Mouse (Mus musculus): ENCODE measurements around the gene Jakmip3. TPM values are rescaled to one million over a fixed set of nuclear protein-coding genes. Genes with fewer than 3 reads are reported as not detected.

Gene Jakmip3
- polyA plus RNA-seq, 1 experiment from 2014 or later = 0.59 TPM

DNA sequence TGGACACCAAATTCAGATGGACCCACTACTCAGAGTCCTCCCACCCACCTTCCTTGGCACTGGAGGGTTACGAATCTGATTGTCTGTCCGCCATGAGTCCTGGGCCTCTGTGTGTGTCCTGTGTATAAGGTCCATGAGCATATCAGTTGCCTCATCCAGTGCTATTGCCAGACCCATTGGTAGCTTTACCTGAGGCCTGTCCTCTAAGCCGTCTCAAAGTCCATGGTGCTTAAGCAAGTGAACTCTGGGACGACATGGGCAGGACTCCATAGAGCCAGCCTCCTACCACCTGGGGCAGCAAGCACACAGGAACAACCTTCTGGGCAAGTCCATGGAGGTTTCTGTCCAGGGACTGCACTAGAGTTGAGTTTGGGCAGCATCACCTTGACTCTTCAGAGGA, 90.7 kb downstream of the Jakmip3 start:
- DNase-seq (ENCODE audit: low spot score, missing footprints) (no peak), ATAC-seq (ENCODE audit: low FRiP score) (no peak)
- no peak overlapping the region for H3K27ac ChIP-seq (ENCODE audit: low read depth, low read length)
- no peak overlapping the region for H3K9ac ChIP-seq (ENCODE audit: low read length)
- 88% methylated on average over 4 of the region's 4 CpGs for WGBS
- no peak overlapping the region for H3K4me3 ChIP-seq (ENCODE audit: low read depth, low read length)
- no peak overlapping the region for H3K4me2 ChIP-seq
- no peaks in the 10 kb centered on the region for H3K27me3 ChIP-seq (ENCODE audit: control insufficient read depth, insufficient read depth, low read length)
- no peaks in the 10 kb centered on the region for H3K4me1 ChIP-seq (ENCODE audit: control insufficient read depth, insufficient read depth, low read length)
- no peaks in the 10 kb centered on the region for H3K36me3 ChIP-seq (ENCODE audit: control insufficient read depth, insufficient read depth, low read length)
- H3K9me3 ChIP-seq (ENCODE audit: control insufficient read depth, low read length) = no peaks in the 10 kb centered on the region

DNA sequence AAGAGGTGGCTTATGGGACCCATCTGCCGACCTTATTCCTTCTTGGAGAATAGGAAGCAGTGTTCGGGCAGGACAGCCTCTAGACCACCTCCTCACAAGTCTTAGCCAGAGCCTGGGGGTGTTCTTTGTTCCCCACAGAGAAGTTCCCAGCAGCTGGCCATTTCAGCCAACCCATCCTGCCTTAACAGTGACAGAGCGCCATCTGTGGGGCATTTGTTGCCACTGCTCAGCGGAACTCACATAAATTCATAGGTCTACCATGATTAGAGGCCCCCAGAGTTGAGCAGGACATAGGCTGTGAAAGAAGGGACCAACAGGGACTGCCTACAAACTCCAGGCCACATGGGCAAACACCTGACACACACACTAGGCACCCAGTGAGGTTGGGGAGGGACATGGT, 122.9 kb downstream of the Jakmip3 start:
- Histone ChIP-seq H3K9ac (ENCODE audit: low read length) (no peak overlapping the region), H3K27me3 (ENCODE audit: control insufficient read depth, insufficient read depth, low read length) (no peaks in the 10 kb centered on the region), H3K4me1 (ENCODE audit: control insufficient read depth, insufficient read depth, low read length) (no peaks in the 10 kb centered on the region), H3K4me3 (ENCODE audit: low read depth, low read length) (no peak overlapping the region), H3K36me3 (ENCODE audit: control insufficient read depth, insufficient read depth, low read length) (no peaks in the 10 kb centered on the region), H3K27ac (ENCODE audit: low read depth, low read length) (no peak overlapping the region), H3K9me3 (ENCODE audit: control insufficient read depth, low read length) (no peaks in the 10 kb centered on the region), H3K4me2 (no peak overlapping the region)
- 52% methylated on average over 4 of the region's 4 CpGs for WGBS
- ATAC-seq (ENCODE audit: low FRiP score) (no peak), DNase-seq (ENCODE audit: low spot score, missing footprints) (no peak)

DNA sequence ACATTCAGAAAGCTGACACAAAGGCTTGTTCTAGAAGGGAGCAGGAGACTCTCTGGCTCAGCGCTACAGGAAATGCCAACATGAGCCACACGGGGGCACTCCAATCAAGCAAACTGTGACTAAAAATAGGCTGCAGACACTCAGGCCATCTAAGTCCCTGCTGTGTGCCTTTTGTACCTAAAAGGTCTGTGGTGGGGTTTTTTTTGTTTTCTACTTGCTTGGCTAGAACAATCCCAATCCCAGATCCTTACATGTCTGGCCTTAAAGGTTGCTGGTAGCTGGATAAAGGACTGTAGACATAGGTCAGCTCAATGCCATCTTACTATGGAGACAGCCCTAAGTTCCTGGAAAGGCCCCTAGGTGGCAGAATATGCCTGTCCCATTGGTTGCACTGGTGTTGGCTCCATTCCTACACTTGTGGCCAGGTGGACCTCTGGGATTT, 127.7 kb downstream of the Jakmip3 start:
- H3K9ac ChIP-seq (ENCODE audit: low read length) = no peak overlapping the region
- ATAC-seq (ENCODE audit: low FRiP score) (peak; percentile 88), DNase-seq (ENCODE audit: low spot score, missing footprints) (peak; percentile 99)
- no peaks in the 10 kb centered on the region for H3K36me3 ChIP-seq (ENCODE audit: control insufficient read depth, insufficient read depth, low read length)
- H3K9me3 ChIP-seq (ENCODE audit: control insufficient read depth, low read length) = no peaks in the 10 kb centered on the region
- WGBS = 0% methylated on average over 2 of the region's 2 CpGs
- no peaks in the 10 kb centered on the region for H3K27me3 ChIP-seq (ENCODE audit: control insufficient read depth, insufficient read depth, low read length)
- no peaks in the 10 kb centered on the region for H3K4me1 ChIP-seq (ENCODE audit: control insufficient read depth, insufficient read depth, low read length)
- H3K4me3 ChIP-seq (ENCODE audit: low read depth, low read length) = no peak overlapping the region
- H3K27ac ChIP-seq (ENCODE audit: low read depth, low read length) = no peak overlapping the region
- H3K4me2 ChIP-seq = no peak overlapping the region

DNA sequence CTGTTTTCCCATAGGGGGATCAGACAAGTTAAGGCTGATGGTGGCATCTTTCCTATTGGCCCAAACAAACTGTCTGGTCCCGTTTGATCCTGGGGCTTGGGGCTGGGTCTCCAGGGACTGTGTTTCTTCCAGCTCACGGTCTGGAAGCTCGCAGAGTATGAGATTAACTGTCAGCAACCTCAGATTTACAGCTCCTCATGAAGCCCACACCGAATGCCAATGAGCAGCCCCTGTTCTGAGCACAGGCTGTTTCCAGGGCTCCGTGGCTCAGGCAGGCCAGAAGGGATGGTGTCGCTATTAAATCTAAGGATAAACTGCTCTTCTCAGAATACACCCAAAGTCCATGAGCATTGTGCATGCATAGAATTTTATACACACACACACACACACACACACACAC, 133.7 kb downstream of the Jakmip3 start:
- Histone ChIP-seq H3K4me1 (ENCODE audit: control insufficient read depth, insufficient read depth, low read length) (peaks cover 21% of the 10 kb centered on the region), H3K27me3 (ENCODE audit: control insufficient read depth, insufficient read depth, low read length) (no peaks in the 10 kb centered on the region), H3K9ac (ENCODE audit: low read length) (no peak overlapping the region; the same call in 1 of the 2 replicates), H3K4me3 (ENCODE audit: low read depth, low read length) (no peak overlapping the region), H3K36me3 (ENCODE audit: control insufficient read depth, insufficient read depth, low read length) (no peaks in the 10 kb centered on the region), H3K27ac (ENCODE audit: low read depth, low read length) (peak overlapping the region; percentile 15), H3K4me2 (no peak overlapping the region), H3K9me3 (ENCODE audit: control insufficient read depth, low read length) (no peaks in the 10 kb centered on the region)
- ATAC-seq (ENCODE audit: low FRiP score) = peak; percentile 45; the same call in 1 of the 2 replicates
- WGBS = 48% methylated on average over 6 of the region's 6 CpGs
- DNase-seq (ENCODE audit: low spot score, missing footprints) = no peak

DNA sequence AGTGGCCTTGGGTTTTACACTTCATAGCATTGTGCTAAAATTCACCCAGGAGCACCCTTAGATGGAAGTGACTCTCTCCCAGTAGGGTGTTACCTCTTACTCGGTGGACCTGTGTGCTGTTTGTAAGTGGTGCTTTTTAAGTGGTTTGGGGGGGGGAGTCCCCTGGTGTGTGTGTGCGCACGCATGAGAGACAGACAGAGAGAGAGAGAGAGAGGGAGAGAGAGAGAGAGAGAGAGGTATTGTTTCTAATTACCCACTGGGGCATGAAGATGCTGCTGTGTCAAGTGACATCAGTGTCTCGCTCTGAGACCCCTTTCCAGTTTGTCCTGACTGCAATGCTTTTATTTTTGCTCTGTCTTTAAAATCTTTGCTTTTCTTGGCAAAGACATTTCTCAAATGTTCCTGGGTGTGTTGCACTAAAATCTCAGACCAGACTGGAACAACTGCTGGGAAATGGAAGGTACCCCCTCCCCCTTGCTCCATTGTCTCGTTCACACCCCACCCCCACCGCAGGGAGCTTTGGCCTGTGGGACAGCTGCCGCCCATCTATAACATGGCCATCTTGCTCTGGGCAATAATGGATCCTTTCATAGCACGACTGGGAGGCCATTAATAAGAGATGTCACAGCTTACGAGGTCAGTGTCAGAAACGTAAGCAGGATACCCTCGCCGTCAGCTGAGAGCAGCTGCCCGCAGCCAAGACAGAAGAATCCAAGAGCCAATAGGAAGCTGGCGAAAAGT, 134.7 kb downstream of the Jakmip3 start:
- 35% methylated on average over 14 of the region's 14 CpGs for WGBS
- 0 out of 2 replicates have a peak overlapping the region, but pooled peaks have one; percentile 9 for H3K9ac ChIP-seq (ENCODE audit: low read length)

DNA sequence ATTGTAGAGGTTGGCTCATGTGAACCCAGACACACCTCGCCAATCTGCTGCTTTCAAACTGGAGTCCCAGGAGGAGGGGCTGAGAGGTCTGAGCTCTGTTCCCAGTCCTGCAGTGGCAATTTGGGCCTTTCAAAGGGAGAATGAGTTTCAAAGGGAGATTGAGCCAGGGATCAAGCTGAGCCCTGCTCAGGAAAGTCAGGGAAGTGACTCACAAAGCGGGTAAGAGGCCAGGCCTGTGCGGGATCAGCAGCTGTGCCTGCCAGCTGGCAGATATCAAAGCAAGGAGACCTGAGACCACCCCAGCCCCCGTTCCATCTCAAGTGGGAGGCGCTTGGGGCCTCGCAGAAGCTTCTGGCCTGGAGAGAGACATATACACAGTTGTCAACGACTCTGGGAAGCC, 136.8 kb downstream of the Jakmip3 start:
- Histone ChIP-seq H3K9me3 (ENCODE audit: control insufficient read depth, low read length) (no peaks in the 10 kb centered on the region), H3K4me1 (ENCODE audit: control insufficient read depth, insufficient read depth, low read length) (peaks cover 21% of the 10 kb centered on the region), H3K27me3 (ENCODE audit: control insufficient read depth, insufficient read depth, low read length) (no peaks in the 10 kb centered on the region), H3K9ac (ENCODE audit: low read length) (no peak overlapping the region), H3K4me3 (ENCODE audit: low read depth, low read length) (no peak overlapping the region), H3K4me2 (no peak overlapping the region), H3K36me3 (ENCODE audit: control insufficient read depth, insufficient read depth, low read length) (no peaks in the 10 kb centered on the region), H3K27ac (ENCODE audit: low read depth, low read length) (peak overlapping the region; percentile 45)
- DNase-seq (ENCODE audit: low spot score, missing footprints) = no peak
- WGBS = 18% methylated on average over 7 of the region's 7 CpGs
- ATAC-seq (ENCODE audit: low FRiP score) = no peak

More for the DNA sequence above, 134.7 kb downstream of the Jakmip3 start:
- peak; percentile 76 for ATAC-seq (ENCODE audit: low FRiP score)
- peak overlapping the region; percentile 44 for H3K27ac ChIP-seq (ENCODE audit: low read depth, low read length)
- DNase-seq (ENCODE audit: low spot score, missing footprints) = no peak
- no peak overlapping the region for H3K4me3 ChIP-seq (ENCODE audit: low read depth, low read length)
- H3K9me3 ChIP-seq (ENCODE audit: control insufficient read depth, low read length) = no peaks in the 10 kb centered on the region
- no peaks in the 10 kb centered on the region for H3K27me3 ChIP-seq (ENCODE audit: control insufficient read depth, insufficient read depth, low read length)
- no peaks in the 10 kb centered on the region for H3K36me3 ChIP-seq (ENCODE audit: control insufficient read depth, insufficient read depth, low read length)
- peaks cover 21% of the 10 kb centered on the region for H3K4me1 ChIP-seq (ENCODE audit: control insufficient read depth, insufficient read depth, low read length)
- H3K4me2 ChIP-seq = no peak overlapping the region

DNA sequence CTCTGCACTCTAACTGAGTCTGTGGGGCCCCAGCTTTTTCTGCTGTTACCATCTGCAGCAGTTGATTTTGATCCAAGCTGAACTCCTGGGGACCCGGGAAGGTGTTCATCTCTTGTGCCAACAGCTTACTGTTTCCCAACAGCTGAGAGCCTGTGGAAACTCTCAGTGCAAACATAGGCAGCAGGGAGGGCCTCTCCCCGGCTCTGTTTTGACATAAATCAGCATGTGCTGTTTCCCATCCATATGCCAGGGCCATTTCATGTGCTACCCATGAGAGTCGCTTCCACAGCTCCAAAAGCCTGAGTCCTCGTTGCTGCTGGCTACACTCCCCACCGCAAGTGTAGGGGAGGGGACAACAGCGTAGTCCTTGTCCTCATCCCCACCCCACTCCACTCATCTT, 137.7 kb downstream of the Jakmip3 start:
- Histone ChIP-seq H3K9ac (ENCODE audit: low read length) (peak overlapping the region; percentile 9; the same call in 1 of the 2 replicates), H3K27me3 (ENCODE audit: control insufficient read depth, insufficient read depth, low read length) (no peaks in the 10 kb centered on the region), H3K4me1 (ENCODE audit: control insufficient read depth, insufficient read depth, low read length) (peaks cover 21% of the 10 kb centered on the region), H3K4me3 (ENCODE audit: low read depth, low read length) (no peak overlapping the region), H3K27ac (ENCODE audit: low read depth, low read length) (peak overlapping the region; percentile 37; the same call in 1 of the 2 replicates), H3K9me3 (ENCODE audit: control insufficient read depth, low read length) (no peaks in the 10 kb centered on the region), H3K4me2 (no peak overlapping the region), H3K36me3 (ENCODE audit: control insufficient read depth, insufficient read depth, low read length) (no peaks in the 10 kb centered on the region)
- WGBS = 80% methylated on average over 6 of the region's 6 CpGs
- DNase-seq (ENCODE audit: low spot score, missing footprints) (no peak), ATAC-seq (ENCODE audit: low FRiP score) (no peak)

DNA sequence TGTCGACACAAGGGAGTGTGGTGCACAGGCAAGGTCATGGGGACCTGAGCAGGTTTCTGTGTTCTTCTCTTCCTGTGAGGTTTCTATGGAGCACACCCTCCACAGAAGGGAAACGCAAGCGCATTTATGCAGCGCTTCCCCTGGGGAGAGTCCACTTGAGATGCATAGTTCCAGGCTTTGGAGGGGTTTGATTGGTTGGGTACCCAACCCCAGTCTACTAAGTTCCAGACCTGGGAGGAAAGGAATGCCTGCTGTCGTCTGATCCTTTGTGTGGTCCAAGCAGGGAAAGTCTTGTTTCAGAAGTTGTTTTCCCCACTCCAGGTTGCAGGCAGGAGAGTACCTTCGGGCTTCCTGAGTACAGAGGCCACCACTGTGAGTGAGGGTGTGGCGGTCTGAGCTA, 138.6 kb downstream of the Jakmip3 start:
- H3K9me3 ChIP-seq (ENCODE audit: control insufficient read depth, low read length) = no peaks in the 10 kb centered on the region
- no peak overlapping the region for H3K27ac ChIP-seq (ENCODE audit: low read depth, low read length)
- no peak for DNase-seq (ENCODE audit: low spot score, missing footprints)
- no peak for ATAC-seq (ENCODE audit: low FRiP score)
- H3K27me3 ChIP-seq (ENCODE audit: control insufficient read depth, insufficient read depth, low read length) = no peaks in the 10 kb centered on the region
- H3K4me3 ChIP-seq (ENCODE audit: low read depth, low read length) = no peak overlapping the region
- no peak overlapping the region for H3K4me2 ChIP-seq
- H3K36me3 ChIP-seq (ENCODE audit: control insufficient read depth, insufficient read depth, low read length) = no peaks in the 10 kb centered on the region
- 80% methylated on average over 7 of the region's 7 CpGs for WGBS
- no peak overlapping the region for H3K9ac ChIP-seq (ENCODE audit: low read length)
- H3K4me1 ChIP-seq (ENCODE audit: control insufficient read depth, insufficient read depth, low read length) = peaks cover 21% of the 10 kb centered on the region

DNA sequence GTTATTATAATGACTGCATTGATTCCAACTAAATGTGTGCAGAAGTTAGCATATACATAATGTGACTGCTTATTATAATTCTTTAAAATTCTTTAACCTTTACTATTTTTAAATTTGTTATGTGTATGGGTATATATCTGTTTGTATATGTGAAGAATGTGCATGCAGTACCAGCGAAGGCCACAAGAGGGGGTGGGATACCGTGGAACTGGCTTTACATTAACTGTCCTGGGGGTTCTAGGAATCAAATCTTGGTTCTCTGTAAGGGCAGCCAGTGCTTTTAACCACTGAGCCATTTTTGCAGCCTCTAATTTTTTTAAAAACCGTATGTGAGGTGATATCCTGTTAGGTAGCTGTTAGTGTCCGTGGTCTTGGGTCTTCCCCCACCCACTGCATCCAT, 140.2 kb downstream of the Jakmip3 start:
- H3K9me3 ChIP-seq (ENCODE audit: control insufficient read depth, low read length) = no peaks in the 10 kb centered on the region
- no peaks in the 10 kb centered on the region; the same call in 1 of the 2 replicates for H3K27me3 ChIP-seq (ENCODE audit: control insufficient read depth, insufficient read depth, low read length)
- no peak overlapping the region for H3K4me2 ChIP-seq
- ATAC-seq (ENCODE audit: low FRiP score) (no peak), DNase-seq (ENCODE audit: low spot score, missing footprints) (peak; percentile 91)
- H3K4me3 ChIP-seq (ENCODE audit: low read depth, low read length) = no peak overlapping the region
- no peak overlapping the region for H3K27ac ChIP-seq (ENCODE audit: low read depth, low read length)
- 71% methylated on average over 4 of the region's 4 CpGs for WGBS
- H3K4me1 ChIP-seq (ENCODE audit: control insufficient read depth, insufficient read depth, low read length) = peaks cover 9% of the 10 kb centered on the region
- no peak overlapping the region for H3K9ac ChIP-seq (ENCODE audit: low read length)
- no peaks in the 10 kb centered on the region for H3K36me3 ChIP-seq (ENCODE audit: control insufficient read depth, insufficient read depth, low read length)

Data from midbrain, embryonic 11.5 days (tissue).